Mouse (Mus musculus): Measurements from ENCODE around the gene Usp6nl. TPM values are rescaled to one million over a fixed set of nuclear protein-coding genes. Genes with fewer than 3 reads are reported as not detected.

The Usp6nl gene
- polyA plus RNA-seq (2015; fragmentation: Nextera tagmentation; extraction: Ambion mirVana) = 7.8 and 8.4 TPM in 2 replicates

GRCm38 (mm10) chr2:6322376-6322901, at the start of gene Usp6nl:
Usp6nl (plus strand) TSS chr2:6322667.
- under 1% methylated on average over 74 of the region's 75 CpGs for WGBS

GRCm38 (mm10) chr2:6273392-6273845, 49.0 kb upstream of the Usp6nl start:
- Histone ChIP-seq H3K27ac (ENCODE audit: low read length) (no peak overlapping the region), H3K4me3 (ENCODE audit: low read length) (no peak overlapping the region), H3K4me2 (ENCODE audit: low read depth, low read length) (no peak overlapping the region), H3K4me1 (ENCODE audit: control insufficient read depth, insufficient read depth, low read length) (peaks cover 3% of the 10 kb centered on the region; the same call in 1 of the 2 replicates), H3K36me3 (ENCODE audit: control insufficient read depth, insufficient read depth, low read length) (no peaks in the 10 kb centered on the region), H3K9ac (ENCODE audit: low read depth, low read length) (no peak overlapping the region), H3K27me3 (replicated peaks; ENCODE audit: control insufficient read depth, insufficient read depth, low read length) (no peaks in the 10 kb centered on the region), H3K9me3 (ENCODE audit: control insufficient read depth, low read length) (no peaks in the 10 kb centered on the region)
- 53% methylated on average over 10 of the region's 10 CpGs for WGBS
- ATAC-seq = no peak

More at GRCm38 (mm10) chr2:6322376-6322901, at the start of gene Usp6nl:
- peak within 1 kb of the TSS; percentile 97 for H3K9ac ChIP-seq (ENCODE audit: low read depth, low read length)
- H3K4me2 ChIP-seq (ENCODE audit: low read depth, low read length) = peak within 1 kb of the TSS; percentile 75
- H3K27ac ChIP-seq (ENCODE audit: low read length) = peak within 1 kb of the TSS; percentile 98
- H3K27me3 ChIP-seq (replicated peaks; ENCODE audit: control insufficient read depth, insufficient read depth, low read length) = no peaks in the 10 kb centered on the region
- peak within 1 kb of the TSS; percentile 97 for H3K4me3 ChIP-seq (ENCODE audit: low read length)
- peaks cover 14% of the 10 kb centered on the region for H3K4me1 ChIP-seq (ENCODE audit: control insufficient read depth, insufficient read depth, low read length)
- peak; percentile 95 for ATAC-seq
- no peaks in the 10 kb centered on the region for H3K9me3 ChIP-seq (ENCODE audit: control insufficient read depth, low read length)
- no peaks in the 10 kb centered on the region for H3K36me3 ChIP-seq (ENCODE audit: control insufficient read depth, insufficient read depth, low read length)

GRCm38 (mm10) chr2:6278813-6279530, 43.5 kb upstream of the Usp6nl start:
- WGBS = 85% methylated on average over 10 of the region's 10 CpGs
- no peaks in the 10 kb centered on the region for H3K27me3 ChIP-seq (replicated peaks; ENCODE audit: control insufficient read depth, insufficient read depth, low read length)
- no peaks in the 10 kb centered on the region for H3K4me1 ChIP-seq (ENCODE audit: control insufficient read depth, insufficient read depth, low read length)
- H3K4me3 ChIP-seq (ENCODE audit: low read length) = no peak overlapping the region
- no peaks in the 10 kb centered on the region for H3K36me3 ChIP-seq (ENCODE audit: control insufficient read depth, insufficient read depth, low read length)
- no peak for ATAC-seq
- H3K9me3 ChIP-seq (ENCODE audit: control insufficient read depth, low read length) = no peaks in the 10 kb centered on the region
- H3K4me2 ChIP-seq (ENCODE audit: low read depth, low read length) = no peak overlapping the region
- H3K9ac ChIP-seq (ENCODE audit: low read depth, low read length) = no peak overlapping the region
- no peak overlapping the region for H3K27ac ChIP-seq (ENCODE audit: low read length)

- Histone ChIP-seq H3K27me3 (replicated peaks; ENCODE audit: control insufficient read depth, insufficient read depth, low read length) (no peaks in the 10 kb centered on the region), H3K9ac (ENCODE audit: low read depth, low read length) (no peak overlapping the region), H3K27ac (ENCODE audit: low read length) (no peak overlapping the region), H3K9me3 (ENCODE audit: control insufficient read depth, low read length) (no peaks in the 10 kb centered on the region), H3K4me1 (ENCODE audit: control insufficient read depth, insufficient read depth, low read length) (no peaks in the 10 kb centered on the region), H3K36me3 (ENCODE audit: control insufficient read depth, insufficient read depth, low read length) (no peaks in the 10 kb centered on the region), H3K4me2 (ENCODE audit: low read depth, low read length) (no peak overlapping the region), H3K4me3 (ENCODE audit: low read length) (no peak overlapping the region)
- no peak for ATAC-seq
- WGBS = 40% methylated on average over 10 of the region's 10 CpGs
Observed at GRCm38 (mm10) chr2:6279614-6280301, 42.7 kb upstream of the Usp6nl start.

GRCm38 (mm10) chr2:6283569-6283968, 38.9 kb upstream of the Usp6nl start:
- no peak overlapping the region for H3K4me2 ChIP-seq (ENCODE audit: low read depth, low read length)

GRCm38 (mm10) chr2:6284784-6285183, 37.7 kb upstream of the Usp6nl start:
- WGBS = 67% methylated on average over 3 of the region's 3 CpGs
- Histone ChIP-seq H3K27ac (ENCODE audit: low read length) (no peak overlapping the region), H3K36me3 (ENCODE audit: control insufficient read depth, insufficient read depth, low read length) (no peaks in the 10 kb centered on the region), H3K4me2 (ENCODE audit: low read depth, low read length) (no peak overlapping the region), H3K9ac (ENCODE audit: low read depth, low read length) (no peak overlapping the region), H3K4me1 (ENCODE audit: control insufficient read depth, insufficient read depth, low read length) (no peaks in the 10 kb centered on the region), H3K9me3 (ENCODE audit: control insufficient read depth, low read length) (no peaks in the 10 kb centered on the region), H3K4me3 (ENCODE audit: low read length) (no peak overlapping the region), H3K27me3 (replicated peaks; ENCODE audit: control insufficient read depth, insufficient read depth, low read length) (no peaks in the 10 kb centered on the region)
- ATAC-seq = no peak

More at GRCm38 (mm10) chr2:6283569-6283968, 38.9 kb upstream of the Usp6nl start:
- no peak overlapping the region for H3K27ac ChIP-seq (ENCODE audit: low read length)
- no peaks in the 10 kb centered on the region for H3K36me3 ChIP-seq (ENCODE audit: control insufficient read depth, insufficient read depth, low read length)
- ATAC-seq = no peak
- H3K9me3 ChIP-seq (ENCODE audit: control insufficient read depth, low read length) = no peaks in the 10 kb centered on the region
- no peaks in the 10 kb centered on the region for H3K4me1 ChIP-seq (ENCODE audit: control insufficient read depth, insufficient read depth, low read length)
- no peaks in the 10 kb centered on the region for H3K27me3 ChIP-seq (replicated peaks; ENCODE audit: control insufficient read depth, insufficient read depth, low read length)
- H3K4me3 ChIP-seq (ENCODE audit: low read length) = no peak overlapping the region
- 81% methylated on average over 2 of the region's 2 CpGs for WGBS
- H3K9ac ChIP-seq (ENCODE audit: low read depth, low read length) = no peak overlapping the region

- H3K4me1 ChIP-seq (ENCODE audit: control insufficient read depth, insufficient read depth, low read length) = no peaks in the 10 kb centered on the region
- peak; percentile 44; the same call in 1 of the 2 replicates for ATAC-seq
- WGBS = 74% methylated on average over 1 of the region's 1 CpGs
Observed at GRCm38 (mm10) chr2:6285794-6286193, 36.7 kb upstream of the Usp6nl start.

GRCm38 (mm10) chr2:6293825-6294444, 28.5 kb upstream of the Usp6nl start:
- Histone ChIP-seq H3K4me1 (ENCODE audit: control insufficient read depth, insufficient read depth, low read length) (no peaks in the 10 kb centered on the region), H3K36me3 (ENCODE audit: control insufficient read depth, insufficient read depth, low read length) (no peaks in the 10 kb centered on the region), H3K9ac (ENCODE audit: low read depth, low read length) (no peak overlapping the region), H3K9me3 (ENCODE audit: control insufficient read depth, low read length) (no peaks in the 10 kb centered on the region), H3K4me3 (ENCODE audit: low read length) (no peak overlapping the region), H3K4me2 (ENCODE audit: low read depth, low read length) (no peak overlapping the region), H3K27ac (ENCODE audit: low read length) (no peak overlapping the region), H3K27me3 (replicated peaks; ENCODE audit: control insufficient read depth, insufficient read depth, low read length) (no peaks in the 10 kb centered on the region)
- 58% methylated on average over 11 of the region's 11 CpGs for WGBS
- no peak for ATAC-seq

More at GRCm38 (mm10) chr2:6285794-6286193, 36.7 kb upstream of the Usp6nl start:
- no peaks in the 10 kb centered on the region for H3K36me3 ChIP-seq (ENCODE audit: control insufficient read depth, insufficient read depth, low read length)
- no peak overlapping the region for H3K27ac ChIP-seq (ENCODE audit: low read length)
- no peaks in the 10 kb centered on the region for H3K9me3 ChIP-seq (ENCODE audit: control insufficient read depth, low read length)
- no peak overlapping the region for H3K9ac ChIP-seq (ENCODE audit: low read depth, low read length)
- H3K4me3 ChIP-seq (ENCODE audit: low read length) = no peak overlapping the region
- H3K27me3 ChIP-seq (replicated peaks; ENCODE audit: control insufficient read depth, insufficient read depth, low read length) = no peaks in the 10 kb centered on the region
- no peak overlapping the region for H3K4me2 ChIP-seq (ENCODE audit: low read depth, low read length)

- ATAC-seq = no peak
Observed at GRCm38 (mm10) chr2:6294993-6295628, 27.4 kb upstream of the Usp6nl start.

More at GRCm38 (mm10) chr2:6294993-6295628, 27.4 kb upstream of the Usp6nl start:
- H3K36me3 ChIP-seq (ENCODE audit: control insufficient read depth, insufficient read depth, low read length) = no peaks in the 10 kb centered on the region
- H3K9me3 ChIP-seq (ENCODE audit: control insufficient read depth, low read length) = no peaks in the 10 kb centered on the region
- no peak overlapping the region for H3K9ac ChIP-seq (ENCODE audit: low read depth, low read length)
- no peak overlapping the region for H3K4me3 ChIP-seq (ENCODE audit: low read length)
- WGBS = 62% methylated on average over 7 of the region's 7 CpGs
- H3K27me3 ChIP-seq (replicated peaks; ENCODE audit: control insufficient read depth, insufficient read depth, low read length) = no peaks in the 10 kb centered on the region
- H3K4me1 ChIP-seq (ENCODE audit: control insufficient read depth, insufficient read depth, low read length) = no peaks in the 10 kb centered on the region
- no peak overlapping the region for H3K4me2 ChIP-seq (ENCODE audit: low read depth, low read length)
- H3K27ac ChIP-seq (ENCODE audit: low read length) = no peak overlapping the region
